Mouse (Mus musculus) embryonic facial prominence, embryonic 15.5 days (tissue): ENCODE data around the gene Tnfaip8l2. TPM values are rescaled to one million over a fixed set of nuclear protein-coding genes. Genes with fewer than 3 reads are reported as not detected.

ENCODE experiments used
- ATAC-seq: fragments of 200-750 bp; cut with Nextera tagmentation; 2 replicates; pipeline ENCODE4 v1.8.0; 2017; ENCODE audit warnings: low read depth, moderate TSS enrichment; ENCODE audit not compliant: insufficient number of reproducible peaks, low FRiP score, low TSS enrichment
- H3K27ac ChIP-seq: fragments of 300-500 bp; sonication (generic); replicated peaks from 2 replicates; pipeline ENCODE4 v1.5.1; 2015; ENCODE audit warnings: mild to moderate bottlenecking, inconsistent platforms
- H3K27me3 ChIP-seq: fragments of 300-500 bp; sonication (generic); 2 replicates; pipeline ENCODE4 v1.6.1; 2015; ENCODE audit warnings: inconsistent platforms
- H3K36me3 ChIP-seq: fragments of 300-500 bp; sonication (generic); 2 replicates; pipeline ENCODE4 v1.6.1; 2015; ENCODE audit warnings: mild to moderate bottlenecking, inconsistent platforms
- H3K4me1 ChIP-seq: fragments of 300-500 bp; sonication (generic); 2 replicates; pipeline ENCODE4 v1.6.1; 2015; ENCODE audit warnings: inconsistent platforms
- H3K4me2 ChIP-seq: fragments of 300-500 bp; sonication (generic); replicated peaks from 2 replicates; pipeline ENCODE4 v1.6.1; 2015; ENCODE audit warnings: mild to moderate bottlenecking, inconsistent platforms
- H3K4me3 ChIP-seq: fragments of 300-500 bp; sonication (generic); replicated peaks from 2 replicates; pipeline ENCODE4 v1.5.1; 2015; ENCODE audit warnings: mild to moderate bottlenecking, inconsistent platforms
- H3K9ac ChIP-seq: fragments of 300-500 bp; sonication (generic); 2 replicates; pipeline ENCODE4 v1.6.1; 2015; ENCODE audit warnings: inconsistent platforms
- H3K9me3 ChIP-seq: fragments of 300-500 bp; sonication (generic); replicated peaks from 2 replicates; pipeline ENCODE4 v1.6.1; 2016; ENCODE audit warnings: inconsistent platforms
- WGBS: fragments of 180-500 bp; shearing (Covaris S2); methylation state at CpG from one replicate; pipeline ENCODE4 v1.1.7; 2015; 5-methylcytosine and 5-hydroxymethylcytosine counted together
- polyA plus RNA-seq: library from polyadenylated mRNA; unstranded; fragments of >200 nt; fragmentation: Nextera tagmentation; extraction: Ambion mirVana; gene quantifications from 2 replicates; pipeline ENCODE4 v1.2.1, GENCODE M21; 2015

The Tnfaip8l2 gene
- polyA plus RNA-seq, result 6.6 and 7.6 TPM in 2 replicates

GRCm38 (mm10) chr3:95141952-95142616 lies at the start of gene Tnfaip8l2:
TSS of gene Tnfaip8l2 (minus strand) at chr3:95142360.
- Histone ChIP-seq H3K9me3 (no peaks in the 10 kb centered on the region), H3K9ac (no peak within 1 kb of the TSS), H3K27ac (no peak within 1 kb of the TSS), H3K4me3 (no peak within 1 kb of the TSS), H3K4me2 (no peak within 1 kb of the TSS), H3K4me1 (no peaks in the 10 kb centered on the region), H3K36me3 (peaks cover 27% of the 10 kb centered on the region), H3K27me3 (no peaks in the 10 kb centered on the region)
- whole genome bisulfite sequencing, result 84% methylated on average over 10 of the region's 10 CpGs
- no peak for ATAC-seq

DNA sequence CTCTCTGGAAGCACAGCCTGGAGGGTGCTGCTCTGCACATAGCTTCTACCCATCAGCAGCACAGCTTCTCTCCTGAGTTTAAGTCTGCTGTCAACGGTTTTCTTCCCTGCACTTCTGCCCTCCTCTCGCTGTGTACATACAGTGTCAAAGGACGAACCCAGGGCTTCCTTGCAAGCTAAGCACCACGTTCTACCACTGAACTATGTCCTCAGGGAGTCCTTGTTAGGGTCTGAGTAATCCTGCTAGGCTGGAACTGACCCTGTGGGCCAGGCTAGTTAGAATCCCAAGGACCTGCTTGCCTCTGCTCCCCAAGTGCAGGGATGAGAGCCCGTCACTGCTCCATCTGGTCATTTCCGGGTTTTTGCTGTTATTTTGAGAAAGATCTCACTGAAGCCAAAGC lies 44.7 kb upstream of the Tnfaip8l2 start:
- no peak overlapping the region for H3K4me2 ChIP-seq
- no peak overlapping the region for H3K4me3 ChIP-seq
- no peak for ATAC-seq
- WGBS, result 89% methylated on average over 6 of the region's 6 CpGs
- no peaks in the 10 kb centered on the region for H3K27me3 ChIP-seq
- H3K9me3 ChIP-seq, result no peaks in the 10 kb centered on the region
- H3K27ac ChIP-seq, result no peak overlapping the region
- peaks cover 74% of the 10 kb centered on the region for H3K36me3 ChIP-seq
- H3K9ac ChIP-seq, result no peak overlapping the region
- no peaks in the 10 kb centered on the region for H3K4me1 ChIP-seq

DNA sequence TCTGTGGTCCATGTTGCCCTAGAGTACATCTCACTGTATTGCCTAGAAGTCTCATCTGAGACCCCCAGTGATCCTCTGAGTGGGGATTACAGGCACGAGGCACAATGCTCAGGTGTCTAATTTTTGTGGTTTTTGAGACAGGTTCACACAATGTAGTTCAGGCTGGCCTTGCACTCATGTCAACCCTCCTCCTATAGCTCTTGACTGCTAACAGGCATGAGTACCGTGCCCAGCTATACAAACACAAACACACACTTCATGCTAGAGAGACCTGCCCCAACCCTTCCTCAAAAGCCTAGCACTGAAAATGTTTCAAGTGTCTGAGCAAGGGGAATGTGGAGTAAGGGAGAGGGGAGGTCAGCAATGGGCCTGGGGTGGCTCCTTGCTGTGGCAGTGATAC lies 43.9 kb upstream of the Tnfaip8l2 start:
- WGBS, result 90% methylated on average over 2 of the region's 2 CpGs

GRCm38 (mm10) chr3:95184796-95185577 lies 42.8 kb upstream of the Tnfaip8l2 start:
- Histone ChIP-seq H3K4me3 (no peak overlapping the region), H3K9me3 (no peaks in the 10 kb centered on the region), H3K4me2 (no peak overlapping the region), H3K9ac (no peak overlapping the region), H3K4me1 (no peaks in the 10 kb centered on the region), H3K36me3 (peaks cover 65% of the 10 kb centered on the region), H3K27me3 (no peaks in the 10 kb centered on the region), H3K27ac (no peak overlapping the region)
- no peak for ATAC-seq
- 90% methylated on average over 9 of the region's 9 CpGs for WGBS

More for the DNA sequence above, 43.9 kb upstream of the Tnfaip8l2 start:
- no peaks in the 10 kb centered on the region for H3K27me3 ChIP-seq
- no peaks in the 10 kb centered on the region for H3K9me3 ChIP-seq
- H3K9ac ChIP-seq, result no peak overlapping the region
- H3K4me3 ChIP-seq, result no peak overlapping the region
- ATAC-seq, result no peak
- no peak overlapping the region for H3K27ac ChIP-seq
- no peak overlapping the region for H3K4me2 ChIP-seq
- no peaks in the 10 kb centered on the region for H3K4me1 ChIP-seq
- H3K36me3 ChIP-seq, result peaks cover 73% of the 10 kb centered on the region

DNA sequence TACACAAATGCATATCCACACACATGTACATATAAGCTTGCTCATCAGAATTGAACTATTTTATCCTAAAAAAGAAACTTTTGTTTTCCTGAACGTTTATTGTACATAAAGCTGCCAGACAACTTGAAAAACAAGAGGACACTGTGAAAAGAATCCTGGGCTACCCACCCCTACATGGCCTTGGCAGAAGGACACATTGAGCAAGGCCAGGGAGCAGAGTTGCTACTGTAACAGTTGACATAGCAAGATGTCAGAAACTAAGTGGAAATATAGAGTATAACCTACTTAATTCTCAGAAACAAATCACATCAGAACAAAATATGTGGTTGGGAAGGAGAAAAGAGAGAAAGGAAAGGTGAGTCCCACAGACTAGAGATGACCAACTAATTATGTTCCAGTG lies 39.7 kb upstream of the Tnfaip8l2 start:
- H3K4me3 ChIP-seq, result no peak overlapping the region
- ATAC-seq, result no peak
- H3K27ac ChIP-seq, result no peak overlapping the region
- peaks cover 34% of the 10 kb centered on the region for H3K36me3 ChIP-seq
- 69% methylated on average over 1 of the region's 1 CpGs for WGBS
- no peaks in the 10 kb centered on the region for H3K27me3 ChIP-seq
- H3K4me2 ChIP-seq, result no peak overlapping the region
- no peaks in the 10 kb centered on the region for H3K4me1 ChIP-seq
- H3K9me3 ChIP-seq, result no peaks in the 10 kb centered on the region
- H3K9ac ChIP-seq, result no peak overlapping the region

- WGBS, result 61% methylated on average over 3 of the region's 3 CpGs
- H3K4me3 ChIP-seq, result no peak overlapping the region
- H3K9ac ChIP-seq, result no peak overlapping the region
- no peak overlapping the region for H3K4me2 ChIP-seq
- H3K36me3 ChIP-seq, result peaks cover 16% of the 10 kb centered on the region
- H3K9me3 ChIP-seq, result no peaks in the 10 kb centered on the region
- ATAC-seq, result no peak
- H3K27ac ChIP-seq, result no peak overlapping the region
- H3K4me1 ChIP-seq, result no peaks in the 10 kb centered on the region
- H3K27me3 ChIP-seq, result no peaks in the 10 kb centered on the region
These were observed 37.7 kb upstream of the Tnfaip8l2 start for GRCm38 (mm10) chr3:95179890-95180289.

- Histone ChIP-seq H3K4me3 (no peak overlapping the region), H3K9ac (no peak overlapping the region), H3K27me3 (no peaks in the 10 kb centered on the region), H3K36me3 (peaks cover 7% of the 10 kb centered on the region; the same call in 1 of the 2 replicates), H3K27ac (no peak overlapping the region), H3K4me2 (no peak overlapping the region), H3K4me1 (peaks cover 4% of the 10 kb centered on the region), H3K9me3 (no peaks in the 10 kb centered on the region)
- WGBS, result 78% methylated on average over 5 of the region's 5 CpGs
- ATAC-seq, result no peak
These were observed 36.8 kb upstream of the Tnfaip8l2 start for GRCm38 (mm10) chr3:95178948-95179347.

DNA sequence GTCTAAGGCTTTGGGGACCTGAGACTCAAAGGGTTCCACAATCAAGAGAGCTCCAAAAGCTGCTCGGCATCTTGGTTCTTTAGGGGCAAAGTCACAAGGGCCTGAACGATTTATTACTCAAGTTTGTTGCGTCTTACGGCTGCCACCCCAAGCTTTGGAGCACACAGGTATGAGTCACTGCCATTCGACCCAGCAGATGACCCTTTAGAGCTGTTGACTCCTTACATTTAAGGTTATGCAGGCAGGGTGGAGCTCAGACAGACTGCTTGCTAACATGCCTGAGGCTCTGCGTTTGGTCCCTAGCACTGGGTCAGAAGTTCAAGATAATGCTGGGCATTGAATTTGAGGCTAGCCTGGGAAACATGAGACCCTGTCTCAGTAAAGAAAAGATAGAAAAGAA lies 35.4 kb upstream of the Tnfaip8l2 start:
- no peaks in the 10 kb centered on the region for H3K9me3 ChIP-seq
- ATAC-seq, result no peak
- H3K27ac ChIP-seq, result no peak overlapping the region
- H3K9ac ChIP-seq, result no peak overlapping the region
- no peak overlapping the region for H3K4me2 ChIP-seq
- H3K4me1 ChIP-seq, result peaks cover 18% of the 10 kb centered on the region
- 64% methylated on average over 6 of the region's 6 CpGs for WGBS
- no peak overlapping the region for H3K4me3 ChIP-seq
- H3K36me3 ChIP-seq, result peaks cover 11% of the 10 kb centered on the region
- peaks cover 5% of the 10 kb centered on the region for H3K27me3 ChIP-seq

DNA sequence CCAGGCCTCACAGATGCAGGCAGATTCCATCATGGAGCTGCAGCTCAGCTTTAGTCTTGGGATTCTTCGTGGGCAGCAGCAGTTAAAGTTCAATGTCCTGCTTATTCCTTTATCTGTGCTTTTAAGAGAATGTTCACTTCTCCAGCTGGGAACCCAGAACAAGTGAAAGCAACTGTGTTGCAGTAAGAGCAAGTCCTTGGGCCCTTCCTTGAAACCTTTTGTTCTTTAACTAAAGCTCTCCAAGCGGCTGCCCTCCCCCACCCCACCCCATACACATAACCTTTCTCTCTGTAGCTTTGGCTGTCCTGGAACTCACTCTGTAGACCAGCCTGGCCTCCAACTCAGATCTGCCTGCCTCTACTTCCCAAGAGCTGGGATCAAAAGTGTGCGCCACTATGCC lies 34.3 kb upstream of the Tnfaip8l2 start:
- Histone ChIP-seq H3K36me3 (peaks cover 17% of the 10 kb centered on the region), H3K4me1 (peaks cover 21% of the 10 kb centered on the region), H3K27ac (no peak overlapping the region), H3K27me3 (peaks cover 15% of the 10 kb centered on the region), H3K9ac (no peak overlapping the region), H3K9me3 (no peaks in the 10 kb centered on the region), H3K4me3 (no peak overlapping the region), H3K4me2 (no peak overlapping the region)
- 73% methylated on average over 3 of the region's 3 CpGs for WGBS
- no peak for ATAC-seq

GRCm38 (mm10) chr3:95174011-95174592 lies 31.9 kb upstream of the Tnfaip8l2 start:
- Histone ChIP-seq H3K36me3 (peaks cover 41% of the 10 kb centered on the region), H3K4me3 (peak overlapping the region; percentile 25), H3K9me3 (no peaks in the 10 kb centered on the region), H3K4me2 (peak overlapping the region; percentile 40), H3K27ac (no peak overlapping the region), H3K27me3 (peaks cover 34% of the 10 kb centered on the region), H3K9ac (no peak overlapping the region), H3K4me1 (peaks cover 21% of the 10 kb centered on the region)
- ATAC-seq, result no peak
- WGBS, result 18% methylated on average over 16 of the region's 16 CpGs

DNA sequence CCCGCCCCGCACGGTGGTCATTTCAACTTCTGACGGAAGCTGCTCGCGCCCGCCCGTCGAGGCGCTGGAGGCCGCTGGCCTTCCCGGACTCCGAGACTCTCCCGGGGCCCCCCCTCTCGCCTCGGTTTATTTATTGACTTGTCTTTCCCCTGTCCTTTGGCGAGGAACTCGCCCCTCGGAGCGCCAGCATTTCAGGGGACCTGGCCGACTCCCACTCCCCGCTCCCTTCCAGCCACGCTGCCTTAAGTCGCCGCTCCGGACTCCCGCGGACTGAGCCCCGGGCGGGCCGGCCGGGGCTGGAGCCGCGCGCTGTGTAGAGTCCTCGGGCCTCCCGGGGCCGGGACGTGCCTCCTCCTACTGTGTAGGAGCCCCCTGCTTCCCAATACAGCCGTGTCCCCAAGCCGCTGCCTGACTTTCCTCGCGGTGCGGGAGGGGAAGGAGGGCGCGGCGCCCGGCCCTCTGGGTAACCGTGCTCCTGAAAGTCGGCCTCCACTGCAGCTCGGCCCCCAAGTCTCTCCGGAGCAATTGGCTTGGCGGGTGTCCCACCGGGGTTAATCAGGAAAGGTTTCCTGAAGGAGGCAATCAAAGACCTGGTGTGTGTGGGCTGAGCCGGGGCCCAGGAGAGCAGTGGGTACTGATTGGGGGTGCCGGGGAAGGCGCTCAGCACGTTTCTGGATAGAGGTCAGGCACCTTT lies 31.2 kb upstream of the Tnfaip8l2 start:
- H3K27ac ChIP-seq, result no peak overlapping the region
- peaks cover 21% of the 10 kb centered on the region for H3K4me1 ChIP-seq
- H3K9me3 ChIP-seq, result no peaks in the 10 kb centered on the region
- WGBS, result 25% methylated on average over 58 of the region's 58 CpGs
- peak overlapping the region; percentile 25 for H3K4me3 ChIP-seq
- no peak for ATAC-seq
- H3K4me2 ChIP-seq, result peak overlapping the region; percentile 40
- peaks cover 48% of the 10 kb centered on the region for H3K36me3 ChIP-seq
- H3K9ac ChIP-seq, result no peak overlapping the region
- peaks cover 34% of the 10 kb centered on the region for H3K27me3 ChIP-seq
